Mouse (Mus musculus) ES-Bruce4 (cell line): ENCODE measurements around the gene Ntrk2. TPM values are rescaled to one million over a fixed set of nuclear protein-coding genes. Genes with fewer than 3 reads are reported as not detected.

Experiments used
- H3K27ac ChIP-seq: 2 replicates; pipeline ENCODE4 v1.5.1; 2012; ENCODE audit warnings: low read length, inconsistent platforms; ENCODE audit not compliant: insufficient read depth
- H3K27me3 ChIP-seq: 2 replicates; pipeline ENCODE4 v1.6.1; 2012; ENCODE audit warnings: mild to moderate bottlenecking, low read length, inconsistent platforms; ENCODE audit not compliant: control insufficient read depth, poor library complexity, insufficient read depth, severe bottlenecking
- H3K36me3 ChIP-seq: 2 replicates; pipeline ENCODE4 v1.6.1; 2012; ENCODE audit warnings: inconsistent platforms, mild to moderate bottlenecking, low read length, moderate library complexity; ENCODE audit not compliant: control insufficient read depth, poor library complexity, insufficient read depth, severe bottlenecking
- H3K4me1 ChIP-seq: one replicate; pipeline ENCODE4 v1.8.1; 2011; ENCODE audit warnings: low read length; ENCODE audit not compliant: control insufficient read depth, insufficient read depth
- H3K4me3 ChIP-seq: 2 replicates; pipeline ENCODE4 v1.5.1; 2011; ENCODE audit warnings: low read depth, mild to moderate bottlenecking, low read length
- H3K9ac ChIP-seq: 2 replicates; pipeline ENCODE4 v1.6.1; 2012; ENCODE audit warnings: low read depth, mild to moderate bottlenecking, inconsistent platforms; ENCODE audit not compliant: poor library complexity, severe bottlenecking
- H3K9me3 ChIP-seq: replicated peaks from 2 replicates; pipeline ENCODE4 v1.6.1; 2012; ENCODE audit warnings: mild to moderate bottlenecking, low read length, inconsistent platforms; ENCODE audit not compliant: control insufficient read depth, poor library complexity, insufficient read depth, severe bottlenecking
- CTCF ChIP-seq: IDR thresholded peaks from one replicate; pipeline ENCODE4 v1.8.1; 2011; ENCODE audit warnings: low read depth, low read length
- EP300 ChIP-seq: IDR thresholded peaks from 2 replicates; pipeline ENCODE4 v1.6.1; 2011; ENCODE audit warnings: low read depth, low read length; ENCODE audit not compliant: insufficient read depth
- POLR2A ChIP-seq: IDR thresholded peaks from one replicate; pipeline ENCODE4 v1.8.1; 2011; ENCODE audit warnings: low read length; ENCODE audit not compliant: insufficient read depth
- polyA plus RNA-seq: library from polyadenylated mRNA; stranded (reverse); fragments of >200 nt; gene quantifications from 2 replicates; pipeline ENCODE4 v1.2.4, GENCODE M21; 2011; ENCODE audit warnings: low read depth; ENCODE audit not compliant: missing spikeins, insufficient read depth, insufficient read length

Ntrk2 gene
- polyA plus RNA-seq, 1 experiment: 1.7 TPM

- H3K9ac ChIP-seq: no peak overlapping the region
- TF ChIP-seq CTCF (no peak), EP300 (no peak), POLR2A (no peak)
- H3K36me3 ChIP-seq: no peaks in the 10 kb centered on the region
- H3K27ac ChIP-seq: no peak overlapping the region
- no peaks in the 10 kb centered on the region for H3K9me3 ChIP-seq
- H3K27me3 ChIP-seq: no peaks in the 10 kb centered on the region
- no peak overlapping the region for H3K4me3 ChIP-seq
- no peaks in the 10 kb centered on the region for H3K4me1 ChIP-seq
These were observed 339.5 kb downstream of the Ntrk2 start for GRCm38 (mm10) chr13:59145677-59146555.

- TF ChIP-seq CTCF: no peak
- TF ChIP-seq EP300: no peak
- TF ChIP-seq POLR2A: no peak
- H3K4me3 ChIP-seq: no peak overlapping the region
- H3K27ac ChIP-seq: no peak overlapping the region
- H3K9me3 ChIP-seq: no peaks in the 10 kb centered on the region
- no peak overlapping the region for H3K9ac ChIP-seq
- H3K36me3 ChIP-seq: no peaks in the 10 kb centered on the region
- H3K27me3 ChIP-seq: no peaks in the 10 kb centered on the region
- H3K4me1 ChIP-seq: no peaks in the 10 kb centered on the region
These were observed 340.2 kb downstream of the Ntrk2 start for GRCm38 (mm10) chr13:59146616-59147015.

GRCm38 (mm10) chr13:59147976-59148375, 341.6 kb downstream of the Ntrk2 start:
- H3K9ac ChIP-seq: no peak overlapping the region
- H3K36me3 ChIP-seq: no peaks in the 10 kb centered on the region
- H3K27ac ChIP-seq: no peak overlapping the region
- H3K9me3 ChIP-seq: no peaks in the 10 kb centered on the region
- H3K27me3 ChIP-seq: no peaks in the 10 kb centered on the region
- TF ChIP-seq POLR2A (no peak), CTCF (no peak), EP300 (no peak)
- no peak overlapping the region for H3K4me3 ChIP-seq
- no peaks in the 10 kb centered on the region for H3K4me1 ChIP-seq

- Histone ChIP-seq H3K9me3 (no peaks in the 10 kb centered on the region), H3K9ac (no peak overlapping the region), H3K27ac (no peak overlapping the region), H3K4me3 (no peak overlapping the region), H3K27me3 (no peaks in the 10 kb centered on the region), H3K4me1 (no peaks in the 10 kb centered on the region), H3K36me3 (no peaks in the 10 kb centered on the region)
- TF ChIP-seq POLR2A (no peak), EP300 (no peak), CTCF (no peak)
These were observed 342.4 kb downstream of the Ntrk2 start for GRCm38 (mm10) chr13:59148793-59149192.

GRCm38 (mm10) chr13:59164015-59164414, 357.6 kb downstream of the Ntrk2 start:
- H3K27me3 ChIP-seq: no peaks in the 10 kb centered on the region
- H3K9ac ChIP-seq: no peak overlapping the region
- H3K36me3 ChIP-seq: no peaks in the 10 kb centered on the region
- no peak overlapping the region for H3K27ac ChIP-seq
- no peaks in the 10 kb centered on the region for H3K4me1 ChIP-seq
- TF ChIP-seq CTCF: no peak
- H3K4me3 ChIP-seq: no peak overlapping the region
- no peaks in the 10 kb centered on the region for H3K9me3 ChIP-seq

GRCm38 (mm10) chr13:59173840-59174239, 367.5 kb downstream of the Ntrk2 start:
- Histone ChIP-seq H3K27me3 (no peaks in the 10 kb centered on the region), H3K36me3 (no peaks in the 10 kb centered on the region), H3K4me1 (no peaks in the 10 kb centered on the region), H3K9ac (no peak overlapping the region), H3K9me3 (no peaks in the 10 kb centered on the region), H3K4me3 (no peak overlapping the region), H3K27ac (no peak overlapping the region)
- TF ChIP-seq EP300 (no peak), CTCF (no peak), POLR2A (no peak)
